ENCODE assay signal across 9 mouse cellular contexts in genomic region chr5:120610906-120611305, GRCm38 (mm10). TPM values are rescaled to one million over a fixed set of nuclear protein-coding genes. Genes with fewer than 3 reads are reported as not detected.
DNase-seq lines count a peak whose midpoint lies in the region; ATAC-seq and TF ChIP-seq lines count a peak whose summit lies in the region.
"Had no signal": no experiment of that assay in that cellular context is flagged by ENCODE, and none has a peak within 500 bp of the region (broad histone marks: within the 10 kb centered on the region; RNA-seq: fewer than 3 reads in every experiment).

No protein-coding gene starts in this region.

- peak overlapping the region; percentile 79 for H3K9ac ChIP-seq in heart, embryonic 13.5 days
- peak overlapping the region; percentile 71; the same call in 1 of the 2 replicates for H3K9ac ChIP-seq in hindbrain, embryonic 15.5 days
- no peak overlapping the region for H3K9ac ChIP-seq in liver, embryonic 14.5 days (replicated peaks)

- 0 out of 2 replicates have a peak overlapping the region, but pooled peaks have one; percentile 74 for H3K4me3 ChIP-seq in heart, embryonic 13.5 days
- H3K4me3 ChIP-seq in hindbrain, embryonic 15.5 days: peak overlapping the region; percentile 71
- H3K4me3 ChIP-seq in liver, embryonic 14.5 days (ENCODE audit: insufficient read depth in 1 of 2, low read depth in 2 of 2, low read length in 2 of 2): no peak overlapping the region

- WGBS in heart, embryonic 13.5 days: 92% methylated on average over 5 of the region's 5 CpGs
- WGBS in hindbrain, embryonic 15.5 days: 86% methylated on average over 5 of the region's 5 CpGs
- 83% methylated on average over 5 of the region's 5 CpGs for WGBS in liver, embryonic 14.5 days (ENCODE audit: insufficient replicate concordance)

- no peak overlapping the region for H3K27ac ChIP-seq in heart, embryonic 13.5 days (replicated peaks)
- H3K27ac ChIP-seq in hindbrain, embryonic 15.5 days (replicated peaks): no peak overlapping the region
- no peak overlapping the region for H3K27ac ChIP-seq in liver, embryonic 14.5 days

- peaks cover 20% of the 10 kb centered on the region for H3K4me1 ChIP-seq in heart, embryonic 13.5 days
- H3K4me1 ChIP-seq in hindbrain, embryonic 15.5 days (replicated peaks): peaks cover 30% of the 10 kb centered on the region
- H3K4me1 ChIP-seq in liver, embryonic 14.5 days (replicated peaks; ENCODE audit: control insufficient read depth in 2 of 2, insufficient read depth in 2 of 2, low read length in 1 of 2): peaks cover 3 to 10% of the 10 kb centered on the region in 2 experiments

- no peak for TF ChIP-seq CTCF in liver, embryonic 14.5 days (IDR thresholded peaks at IDR 0.05; ENCODE audit: low read depth)

- no peak for DNase-seq in heart, postnatal 25 days (ENCODE audit: low spot score)
- peak; percentile 26 to 57 for DNase-seq in cerebellum, postnatal 25 days
- no peak for DNase-seq in liver, embryonic 14.5 days (ENCODE audit: low read depth in 3 of 3, low spot score in 3 of 3)
- no peak for DNase-seq in embryo, embryonic 9.5 days (ENCODE audit: extremely low spot score)
- DNase-seq in T-cell, adult 2 months (ENCODE audit: low spot score): no peak
- no peak for DNase-seq in gastrocnemius, postnatal 10 days
- DNase-seq: thymus, postnatal 25 days had no signal

- H3K9me3 ChIP-seq in heart, embryonic 13.5 days: peaks cover 3% of the 10 kb centered on the region; the same call in 1 of the 2 replicates
- no peaks in the 10 kb centered on the region for H3K9me3 ChIP-seq in hindbrain, embryonic 15.5 days
- no peaks in the 10 kb centered on the region for H3K9me3 ChIP-seq in liver, embryonic 14.5 days (ENCODE audit: control insufficient read depth, low read length)

- no peaks in the 10 kb centered on the region for H3K27me3 ChIP-seq in heart, embryonic 13.5 days (replicated peaks)
- no peaks in the 10 kb centered on the region for H3K27me3 ChIP-seq in hindbrain, embryonic 15.5 days
- H3K27me3 ChIP-seq in liver, embryonic 14.5 days (ENCODE audit: control insufficient read depth, insufficient read depth, low read length): no peaks in the 10 kb centered on the region

- no peak for ATAC-seq in heart, embryonic 13.5 days (ENCODE audit: extremely low read depth, insufficient number of reproducible peaks, low FRiP score, low TSS enrichment)
- ATAC-seq in hindbrain, embryonic 15.5 days (ENCODE audit: low FRiP score, low read depth): no peak
- no peak for ATAC-seq in liver, embryonic 14.5 days (ENCODE audit: insufficient read depth)

- intact Hi-C loops in heart, postnatal 25 days (cut with DNase I): no loop called here

- peak overlapping the region; percentile 87 for H3K4me2 ChIP-seq in heart, embryonic 13.5 days
- peak overlapping the region; percentile 57 for H3K4me2 ChIP-seq in hindbrain, embryonic 15.5 days
- peak overlapping the region; percentile 96 for H3K4me2 ChIP-seq in liver, embryonic 14.5 days (ENCODE audit: low read depth)

- H3K36me3 ChIP-seq in heart, embryonic 13.5 days: peaks cover 22% of the 10 kb centered on the region
- H3K36me3 ChIP-seq in hindbrain, embryonic 15.5 days: peaks cover 5% of the 10 kb centered on the region; the same call in 1 of the 2 replicates
- H3K36me3 ChIP-seq in liver, embryonic 14.5 days (replicated peaks; ENCODE audit: control insufficient read depth, insufficient read depth, low read depth): no peaks in the 10 kb centered on the region

- no peak for TF ChIP-seq EP300 in liver, embryonic 14.5 days (IDR thresholded peaks at IDR 0.05; ENCODE audit: low read depth)

RNA-seq across cellular contexts. Expression of gene Rita1, which starts 1.5 kb away (rescaled TPM):
- 9.6 and 10.4 TPM in 2 replicates for polyA plus RNA-seq in heart, embryonic 13.5 days (2015; fragmentation: Nextera tagmentation; extraction: Ambion mirVana)
- total RNA-seq in heart, postnatal 25 days (2021): 10 to 100 TPM; 15.4 to 18.7 TPM
- 28.7 and 31.1 TPM in 2 replicates for polyA plus RNA-seq in hindbrain, embryonic 15.5 days (2015; fragmentation: Nextera tagmentation; extraction: Ambion mirVana)
- polyA plus RNA-seq in liver, embryonic 14.5 days (2012; rRNA removed): 5.2 and 5.9 TPM in 2 replicates
- 2.1 and 2.8 TPM in 2 replicates for polyA plus RNA-seq in liver, embryonic 14.5 days (2014; fragmentation: Nextera tagmentation; extraction: Ambion mirVana)
- total RNA-seq in gastrocnemius, postnatal 10 days (2021): 1 to 10 TPM; 4.7 to 6.2 TPM

RNA-seq across cellular contexts. Expression of gene Ddx54, which starts 1.6 kb away (rescaled TPM):
- polyA plus RNA-seq in heart, embryonic 13.5 days (2015; fragmentation: Nextera tagmentation; extraction: Ambion mirVana): 29.6 and 29.7 TPM in 2 replicates
- 10 to 100 TPM; 20.1 to 21.4 TPM for total RNA-seq in heart, postnatal 25 days (2021)
- polyA plus RNA-seq in hindbrain, embryonic 15.5 days (2015; fragmentation: Nextera tagmentation; extraction: Ambion mirVana): 37.9 and 41.3 TPM in 2 replicates
- polyA plus RNA-seq in liver, embryonic 14.5 days (2012; rRNA removed): 9.9 and 12.4 TPM in 2 replicates
- polyA plus RNA-seq in liver, embryonic 14.5 days (2014; fragmentation: Nextera tagmentation; extraction: Ambion mirVana): 9.9 and 10.1 TPM in 2 replicates
- 10 to 100 TPM; 22.4 to 23.9 TPM for total RNA-seq in gastrocnemius, postnatal 10 days (2021)

RNA-seq across cellular contexts. Expression of gene Iqcd, which starts 22.1 kb away (rescaled TPM):
- 0.27 and 0.44 TPM in 2 replicates for polyA plus RNA-seq in heart, embryonic 13.5 days (2015; fragmentation: Nextera tagmentation; extraction: Ambion mirVana)
- not detected for total RNA-seq in heart, postnatal 25 days (2021)
- 1.6 and 2.3 TPM in 2 replicates for polyA plus RNA-seq in hindbrain, embryonic 15.5 days (2015; fragmentation: Nextera tagmentation; extraction: Ambion mirVana)
- 0.91 and 2.0 TPM in 2 replicates for polyA plus RNA-seq in liver, embryonic 14.5 days (2012; rRNA removed)
- polyA plus RNA-seq in liver, embryonic 14.5 days (2014; fragmentation: Nextera tagmentation; extraction: Ambion mirVana): 1.0 and 1.4 TPM in 2 replicates
- total RNA-seq in gastrocnemius, postnatal 10 days (2021): under 1 TPM; 0.40 to 0.50 TPM

RNA-seq across cellular contexts. Expression of gene Tpcn1, which starts 22.4 kb away (rescaled TPM):
- polyA plus RNA-seq in heart, embryonic 13.5 days (2015; fragmentation: Nextera tagmentation; extraction: Ambion mirVana): 14.9 and 16.1 TPM in 2 replicates
- 10 to 100 TPM; 36.0 to 37.9 TPM for total RNA-seq in heart, postnatal 25 days (2021)
- 18.1 and 19.7 TPM in 2 replicates for polyA plus RNA-seq in hindbrain, embryonic 15.5 days (2015; fragmentation: Nextera tagmentation; extraction: Ambion mirVana)
- 19.3 and 19.8 TPM in 2 replicates for polyA plus RNA-seq in liver, embryonic 14.5 days (2012; rRNA removed)
- polyA plus RNA-seq in liver, embryonic 14.5 days (2014; fragmentation: Nextera tagmentation; extraction: Ambion mirVana): 17.8 and 18.2 TPM in 2 replicates
- total RNA-seq in gastrocnemius, postnatal 10 days (2021): 10 to 100 TPM; 67.1 to 71.2 TPM

RNA-seq across cellular contexts. Expression of gene Cfap73, which starts 23.1 kb away (rescaled TPM):
- polyA plus RNA-seq in heart, embryonic 13.5 days (2015; fragmentation: Nextera tagmentation; extraction: Ambion mirVana): not detected in 2 replicates
- not detected for total RNA-seq in heart, postnatal 25 days (2021)
- 0.71 and 0.83 TPM in 2 replicates for polyA plus RNA-seq in hindbrain, embryonic 15.5 days (2015; fragmentation: Nextera tagmentation; extraction: Ambion mirVana)
- polyA plus RNA-seq in liver, embryonic 14.5 days (2012; rRNA removed): not detected in 2 replicates
- polyA plus RNA-seq in liver, embryonic 14.5 days (2014; fragmentation: Nextera tagmentation; extraction: Ambion mirVana): not detected in 2 replicates
- total RNA-seq in gastrocnemius, postnatal 10 days (2021): not detected

Comparison
In these comparisons a context has a peak if more than half of its experiments do, and no peak if none do; other contexts are left out.
1. H3K4me3 ChIP-seq: peak in heart, embryonic 13.5 days (single experiment) and hindbrain, embryonic 15.5 days (single experiment); none in liver, embryonic 14.5 days (0 of 2).
2. DNase-seq: peak in cerebellum, postnatal 25 days (2 of 2); none in heart, postnatal 25 days (single experiment), liver, embryonic 14.5 days (0 of 3), embryo, embryonic 9.5 days (single experiment), T-cell, adult 2 months (single experiment) and gastrocnemius, postnatal 10 days (single experiment).
3. Peak in every context shown above with its lines, with median percentiles within 50 percentile points of each other: H3K4me2 ChIP-seq.